Mouse (Mus musculus): ENCODE measurements around the gene Arhgef12.

- no peak for TF ChIP-seq CTCF (IDR thresholded peaks at IDR 0.05; ENCODE audit: control insufficient read depth, insufficient read depth, insufficient replicate concordance, low read depth, low read length)
- no peak for TF ChIP-seq POLR2A (IDR thresholded peaks at IDR 0.05; ENCODE audit: control insufficient read depth, low read depth, low read length)
Measured at GRCm38 (mm10) chr9:42987988-42988387, 119.1 kb downstream of the Arhgef12 start.
